Mouse (Mus musculus): ENCODE data around the gene Mup13.
"Not testable (repeated sequence)": the region's sequence is repeated elsewhere in the genome, so short reads cannot be mapped to it uniquely, and the experiment has no call there.

The Mup13 gene

GRCm38 (mm10) chr4:61228186-61228585, at the start of gene Mup13:
Gene Mup13, minus strand, starts transcription at chr4:61228286.
- DNase-seq (ENCODE audit: low spot score in 2 of 2): not testable (repeated sequence)
